Mouse (Mus musculus): ENCODE measurements around the gene 2310011J03Rik.

- TF ChIP-seq FLI1 (IDR thresholded peaks at IDR 0.05; ENCODE audit: low read length) (no peak), GATA1 (IDR thresholded peaks at IDR 0.05; ENCODE audit: borderline replicate concordance, low read length) (no peak)
Measured at GRCm38 (mm10) chr10:80324120-80325037, 4.0 kb upstream of the 2310011J03Rik start.
